ENCODE assay signal across 17 mouse cellular contexts in genomic region chr7:83972485-83972884, GRCm38 (mm10).
A peak's percentile ranks its signal among the peaks of the same experiment; 100 is the strongest.
DNase-seq lines count a peak whose midpoint lies in the region; TF ChIP-seq lines count a peak whose summit lies in the region.
"Had no signal": no experiment of that assay in that cellular context is flagged by ENCODE, and none has a peak within 500 bp of the region (broad histone marks: within the 10 kb centered on the region; RNA-seq: fewer than 3 reads in every experiment).

No protein-coding gene starts in this region.

- no peak for TF ChIP-seq POLR2A in lung, adult 2 months (IDR thresholded peaks at IDR 0.05; ENCODE audit: borderline replicate concordance, extremely low read depth, low read depth, low read length)

- H3K4me1 ChIP-seq in lung, adult 2 months (ENCODE audit: control insufficient read depth, insufficient read depth, low read length), result no peaks in the 10 kb centered on the region
- H3K4me1 ChIP-seq: liver, embryonic 13.5 days; midbrain, embryonic 15.5 days; stomach, embryonic 15.5 days had no signal

- no peak for TF ChIP-seq CTCF in lung, adult 2 months (IDR thresholded peaks at IDR 0.05; ENCODE audit: insufficient read depth, low read length)

- no peak overlapping the region for H3K4me3 ChIP-seq in lung, adult 2 months (replicated peaks; ENCODE audit: extremely low read depth, low read depth, low read length)
- H3K4me3 ChIP-seq: layer of hippocampus, adult 2 months; left cerebral cortex, adult 2 months; liver, embryonic 13.5 days; midbrain, embryonic 15.5 days; stomach, embryonic 15.5 days had no signal

- WGBS in lung, adult 2 months, result 54% methylated on average over 7 of the region's 7 CpGs

- peak; percentile 8 for DNase-seq in embryo, embryonic 11 days
- no peak for DNase-seq in embryo, embryonic 9.5 days (ENCODE audit: extremely low spot score)
- peak; percentile 24 for DNase-seq in kidney, postnatal 10 days
- DNase-seq in kidney, postnatal 14 days, result no peak
- DNase-seq in lung, adult 2 months, result peak; percentile 6
- peak; percentile 29 for DNase-seq in lung, postnatal 14 days
- DNase-seq in neural tube, embryonic 10.5 days (ENCODE audit: extremely low spot score, low spot score), result no peak
- DNase-seq in testis, postnatal 14 days (ENCODE audit: low spot score), result no peak
- DNase-seq: adrenal gland, postnatal 14 days; gastrocnemius, postnatal 25 days; kidney, adult 8-10 months; liver, embryonic 13.5 days; spleen, adult 18-20 months had no signal

Comparison
In these comparisons a context has a peak if more than half of its experiments do, and no peak if none do; other contexts are left out.
1. DNase-seq: peak in embryo, embryonic 11 days (single experiment), kidney, postnatal 10 days (single experiment), lung, adult 2 months (single experiment) and lung, postnatal 14 days (single experiment); none in embryo, embryonic 9.5 days (single experiment), kidney, postnatal 14 days (single experiment), neural tube, embryonic 10.5 days (single experiment) and testis, postnatal 14 days (single experiment).